Mouse (Mus musculus): ENCODE measurements around the gene Tmem190.
"Not testable (repeated sequence)": the region's sequence is repeated elsewhere in the genome, so short reads cannot be mapped to it uniquely, and the experiment has no call there.

Gene Tmem190

GRCm38 (mm10) chr7:4816559-4816958 is 33.8 kb downstream of the Tmem190 start:
- no peak for DNase-seq

- not testable (repeated sequence) for DNase-seq
Measured at GRCm38 (mm10) chr7:4820925-4821324, 38.2 kb downstream of the Tmem190 start.

- DNase-seq, result no peak
Measured at GRCm38 (mm10) chr7:4821690-4822089, 39.0 kb downstream of the Tmem190 start.

GRCm38 (mm10) chr7:4822162-4822907 is 39.6 kb downstream of the Tmem190 start:
- no peak for DNase-seq

DNA sequence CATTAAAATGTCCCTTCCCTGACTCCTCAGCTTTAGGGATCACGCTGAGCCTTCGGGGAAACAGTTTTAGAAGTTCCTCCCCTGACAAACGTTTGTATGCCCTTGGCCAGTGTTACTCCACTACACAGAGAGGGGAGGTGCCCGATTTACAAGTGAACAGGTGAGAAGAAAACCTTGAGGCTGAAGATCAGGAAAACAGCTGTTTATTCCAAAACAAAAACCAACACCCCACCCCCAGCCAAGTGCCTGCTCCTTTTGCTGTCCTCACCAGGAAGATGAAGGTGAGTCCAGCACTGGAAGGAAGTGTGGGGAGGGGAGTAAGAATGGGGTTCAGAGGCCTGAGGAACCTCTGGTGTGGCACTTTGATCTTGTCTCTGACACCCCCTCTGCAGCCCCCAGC is 42.6 kb downstream of the Tmem190 start:
- no peak for DNase-seq

- DNase-seq, result no peak
Measured at GRCm38 (mm10) chr7:4830476-4830875, 47.7 kb downstream of the Tmem190 start.
